Mouse (Mus musculus) liver, adult 2 months (tissue): ENCODE measurements around the gene Ppm1h.

ENCODE experiments used
- CTCF ChIP-seq: fragments of 200-500 bp; IDR thresholded peaks from 2 replicates; pipeline ENCODE4 v1.5.1; 2011; ENCODE audit warnings: low read depth, low read length, control low read depth
- POLR2A ChIP-seq: fragments of 200-500 bp; IDR thresholded peaks from 2 replicates; pipeline ENCODE4 v1.6.1; 2011; ENCODE audit warnings: low read length, control low read depth; ENCODE audit not compliant: insufficient read depth; ENCODE audit errors: extremely low read depth

- TF ChIP-seq CTCF (no peak), POLR2A (no peak)
Measured at GRCm38 (mm10) chr10:122716286-122716685, 37.7 kb downstream of the Ppm1h start.
